Mouse (Mus musculus): ENCODE measurements around the gene Slit2. TPM values are rescaled to one million over a fixed set of nuclear protein-coding genes. Genes with fewer than 3 reads are reported as not detected.

Slit2 gene
- polyA plus RNA-seq, 1 experiment from 2014 or later: 47.0 TPM

- H3K9ac ChIP-seq (ENCODE audit: low read length): no peak overlapping the region
- no peaks in the 10 kb centered on the region for H3K36me3 ChIP-seq (ENCODE audit: control insufficient read depth, insufficient read depth, low read length)
- H3K4me3 ChIP-seq (ENCODE audit: control insufficient read depth in 1 of 2, insufficient read depth in 1 of 2, low read depth in 1 of 2, low read length in 2 of 2): no peak overlapping the region
- no peaks in the 10 kb centered on the region for H3K9me3 ChIP-seq (ENCODE audit: control insufficient read depth, low read length)
- H3K4me2 ChIP-seq (ENCODE audit: low read length): no peak overlapping the region
- H3K4me1 ChIP-seq (ENCODE audit: control insufficient read depth in 2 of 2, insufficient read depth in 2 of 2, low read length in 2 of 2): no peaks in the 10 kb centered on the region
- WGBS: 59% methylated on average over 9 of the region's 9 CpGs
- H3K27me3 ChIP-seq (ENCODE audit: control insufficient read depth, insufficient read depth, low read length): no peaks in the 10 kb centered on the region
- no peak overlapping the region for H3K27ac ChIP-seq (replicated peaks in 1 of 2; ENCODE audit: control insufficient read depth in 1 of 2, insufficient read depth in 1 of 2, low read depth in 2 of 2, low read length in 2 of 2)
- ATAC-seq (ENCODE audit: insufficient number of reproducible peaks, insufficient read depth, low FRiP score, low read depth): no peak
These were observed 198.8 kb downstream of the Slit2 start for GRCm38 (mm10) chr5:48181646-48182302.

- no peak overlapping the region for H3K4me3 ChIP-seq (ENCODE audit: control insufficient read depth in 1 of 2, insufficient read depth in 1 of 2, low read depth in 1 of 2, low read length in 2 of 2)
- no peak overlapping the region for H3K4me2 ChIP-seq (ENCODE audit: low read length)
- ATAC-seq (ENCODE audit: insufficient number of reproducible peaks, insufficient read depth, low FRiP score, low read depth): no peak
- H3K27ac ChIP-seq (replicated peaks in 1 of 2; ENCODE audit: control insufficient read depth in 1 of 2, insufficient read depth in 1 of 2, low read depth in 2 of 2, low read length in 2 of 2): no peak overlapping the region
- WGBS: 88% methylated on average over 8 of the region's 8 CpGs
- no peaks in the 10 kb centered on the region for H3K4me1 ChIP-seq (ENCODE audit: control insufficient read depth in 2 of 2, insufficient read depth in 2 of 2, low read length in 2 of 2)
- H3K9ac ChIP-seq (ENCODE audit: low read length): no peak overlapping the region
- no peaks in the 10 kb centered on the region for H3K27me3 ChIP-seq (ENCODE audit: control insufficient read depth, insufficient read depth, low read length)
- no peaks in the 10 kb centered on the region for H3K9me3 ChIP-seq (ENCODE audit: control insufficient read depth, low read length)
- no peaks in the 10 kb centered on the region for H3K36me3 ChIP-seq (ENCODE audit: control insufficient read depth, insufficient read depth, low read length)
These were observed 201.4 kb downstream of the Slit2 start for GRCm38 (mm10) chr5:48184358-48184757.

GRCm38 (mm10) chr5:48187819-48188218 is 204.9 kb downstream of the Slit2 start:
- H3K36me3 ChIP-seq (ENCODE audit: control insufficient read depth, insufficient read depth, low read length): peaks cover 8% of the 10 kb centered on the region; the same call in 1 of the 2 replicates
- H3K9me3 ChIP-seq (ENCODE audit: control insufficient read depth, low read length): no peaks in the 10 kb centered on the region
- ATAC-seq (ENCODE audit: insufficient number of reproducible peaks, insufficient read depth, low FRiP score, low read depth): no peak
- no peaks in the 10 kb centered on the region for H3K4me1 ChIP-seq (ENCODE audit: control insufficient read depth in 2 of 2, insufficient read depth in 2 of 2, low read length in 2 of 2)
- H3K4me2 ChIP-seq (ENCODE audit: low read length): no peak overlapping the region
- no peak overlapping the region for H3K4me3 ChIP-seq (ENCODE audit: control insufficient read depth in 1 of 2, insufficient read depth in 1 of 2, low read depth in 1 of 2, low read length in 2 of 2)
- H3K27ac ChIP-seq (replicated peaks in 1 of 2; ENCODE audit: control insufficient read depth in 1 of 2, insufficient read depth in 1 of 2, low read depth in 2 of 2, low read length in 2 of 2): no peak overlapping the region
- H3K27me3 ChIP-seq (ENCODE audit: control insufficient read depth, insufficient read depth, low read length): no peaks in the 10 kb centered on the region
- WGBS: 88% methylated on average over 4 of the region's 4 CpGs
- no peak overlapping the region for H3K9ac ChIP-seq (ENCODE audit: low read length)

GRCm38 (mm10) chr5:48199380-48199779 is 216.4 kb downstream of the Slit2 start:
- 0 out of 2 replicates have a peak, but pooled peaks cover 5% of the 10 kb centered on the region for H3K36me3 ChIP-seq (ENCODE audit: control insufficient read depth, insufficient read depth, low read length)
- no peak overlapping the region for H3K4me3 ChIP-seq (ENCODE audit: control insufficient read depth in 1 of 2, insufficient read depth in 1 of 2, low read depth in 1 of 2, low read length in 2 of 2)
- no peaks in the 10 kb centered on the region for H3K4me1 ChIP-seq (ENCODE audit: control insufficient read depth in 2 of 2, insufficient read depth in 2 of 2, low read length in 2 of 2)
- no peaks in the 10 kb centered on the region for H3K9me3 ChIP-seq (ENCODE audit: control insufficient read depth, low read length)
- no peak for ATAC-seq (ENCODE audit: insufficient number of reproducible peaks, insufficient read depth, low FRiP score, low read depth)
- H3K27me3 ChIP-seq (ENCODE audit: control insufficient read depth, insufficient read depth, low read length): no peaks in the 10 kb centered on the region
- H3K4me2 ChIP-seq (ENCODE audit: low read length): no peak overlapping the region
- H3K27ac ChIP-seq (replicated peaks in 1 of 2; ENCODE audit: control insufficient read depth in 1 of 2, insufficient read depth in 1 of 2, low read depth in 2 of 2, low read length in 2 of 2): no peak overlapping the region
- H3K9ac ChIP-seq (ENCODE audit: low read length): no peak overlapping the region

GRCm38 (mm10) chr5:48215248-48215647 is 232.3 kb downstream of the Slit2 start:
- Histone ChIP-seq H3K4me2 (ENCODE audit: low read length) (no peak overlapping the region), H3K4me3 (ENCODE audit: control insufficient read depth in 1 of 2, insufficient read depth in 1 of 2, low read depth in 1 of 2, low read length in 2 of 2) (no peak overlapping the region), H3K9me3 (ENCODE audit: control insufficient read depth, low read length) (no peaks in the 10 kb centered on the region), H3K9ac (ENCODE audit: low read length) (no peak overlapping the region), H3K27me3 (ENCODE audit: control insufficient read depth, insufficient read depth, low read length) (no peaks in the 10 kb centered on the region), H3K27ac (replicated peaks in 1 of 2; ENCODE audit: control insufficient read depth in 1 of 2, insufficient read depth in 1 of 2, low read depth in 2 of 2, low read length in 2 of 2) (no peak overlapping the region), H3K36me3 (ENCODE audit: control insufficient read depth, insufficient read depth, low read length) (peaks cover 31% of the 10 kb centered on the region), H3K4me1 (ENCODE audit: control insufficient read depth in 2 of 2, insufficient read depth in 2 of 2, low read length in 2 of 2) (no peaks in the 10 kb centered on the region)
- no peak for ATAC-seq (ENCODE audit: insufficient number of reproducible peaks, insufficient read depth, low FRiP score, low read depth)
- WGBS: 72% methylated on average over 2 of the region's 2 CpGs

GRCm38 (mm10) chr5:48219624-48220155 is 236.8 kb downstream of the Slit2 start:
- no peak overlapping the region for H3K4me3 ChIP-seq (ENCODE audit: control insufficient read depth in 1 of 2, insufficient read depth in 1 of 2, low read depth in 1 of 2, low read length in 2 of 2)
- H3K9me3 ChIP-seq (ENCODE audit: control insufficient read depth, low read length): no peaks in the 10 kb centered on the region
- WGBS: 80% methylated on average over 10 of the region's 10 CpGs
- H3K4me1 ChIP-seq (ENCODE audit: control insufficient read depth in 2 of 2, insufficient read depth in 2 of 2, low read length in 2 of 2): no peaks in the 10 kb centered on the region
- H3K36me3 ChIP-seq (ENCODE audit: control insufficient read depth, insufficient read depth, low read length): peaks cover 18% of the 10 kb centered on the region
- no peak for ATAC-seq (ENCODE audit: insufficient number of reproducible peaks, insufficient read depth, low FRiP score, low read depth)
- H3K27ac ChIP-seq (replicated peaks in 1 of 2; ENCODE audit: control insufficient read depth in 1 of 2, insufficient read depth in 1 of 2, low read depth in 2 of 2, low read length in 2 of 2): no peak overlapping the region
- H3K27me3 ChIP-seq (ENCODE audit: control insufficient read depth, insufficient read depth, low read length): no peaks in the 10 kb centered on the region
- H3K9ac ChIP-seq (ENCODE audit: low read length): no peak overlapping the region
- H3K4me2 ChIP-seq (ENCODE audit: low read length): no peak overlapping the region

- H3K9ac ChIP-seq (ENCODE audit: low read length): no peak overlapping the region
- no peak overlapping the region for H3K4me3 ChIP-seq (ENCODE audit: control insufficient read depth in 1 of 2, insufficient read depth in 1 of 2, low read depth in 1 of 2, low read length in 2 of 2)
- no peak overlapping the region for H3K27ac ChIP-seq (replicated peaks in 1 of 2; ENCODE audit: control insufficient read depth in 1 of 2, insufficient read depth in 1 of 2, low read depth in 2 of 2, low read length in 2 of 2)
- ATAC-seq (ENCODE audit: insufficient number of reproducible peaks, insufficient read depth, low FRiP score, low read depth): no peak
- peaks cover 8% of the 10 kb centered on the region; the same call in 1 of the 2 replicates for H3K36me3 ChIP-seq (ENCODE audit: control insufficient read depth, insufficient read depth, low read length)
- 72% methylated on average over 2 of the region's 2 CpGs for WGBS
- no peaks in the 10 kb centered on the region for H3K9me3 ChIP-seq (ENCODE audit: control insufficient read depth, low read length)
- no peak overlapping the region for H3K4me2 ChIP-seq (ENCODE audit: low read length)
- H3K4me1 ChIP-seq (ENCODE audit: control insufficient read depth in 2 of 2, insufficient read depth in 2 of 2, low read length in 2 of 2): no peaks in the 10 kb centered on the region
- H3K27me3 ChIP-seq (ENCODE audit: control insufficient read depth, insufficient read depth, low read length): no peaks in the 10 kb centered on the region
These were observed 242.6 kb downstream of the Slit2 start for GRCm38 (mm10) chr5:48225500-48225899.

Measured in heart, embryonic 14.5 days (tissue).